Mouse (Mus musculus): ENCODE results near the gene Polr2c.

GRCm38 (mm10) chr8:94862487-94863220 is 5.4 kb downstream of the Polr2c start:
- no peak for TF ChIP-seq TCF12 (IDR thresholded peaks at IDR 0.05; ENCODE audit: low read depth, low read length)
- TF ChIP-seq UBTF (IDR thresholded peaks at IDR 0.05; ENCODE audit: low read depth, low read length), result no peak
- no peak for TF ChIP-seq PAX5 (IDR thresholded peaks at IDR 0.05; ENCODE audit: low read length)
- no peak for TF ChIP-seq NRF1 (IDR thresholded peaks at IDR 0.05; ENCODE audit: low read depth, low read length)
- TF ChIP-seq CTCF (conservative IDR thresholded peaks at IDR 0.05 in 1 of 2, IDR thresholded peaks at IDR 0.05 in 1 of 2; ENCODE audit: low read depth in 2 of 2, low read length in 2 of 2), result no peak
- TF ChIP-seq RAD21 (IDR thresholded peaks at IDR 0.05; ENCODE audit: low read depth, low read length), result no peak
- TF ChIP-seq HCFC1 (IDR thresholded peaks at IDR 0.05; ENCODE audit: low read depth, low read length), result no peak

Measured in CH12.LX (cell line).